Mouse (Mus musculus): ENCODE data around the gene Elk3.

The Elk3 gene

GRCm38 (mm10) chr10:93294547-93295219 is 16.3 kb downstream of the Elk3 start:
- DNase-seq (ENCODE audit: low spot score in 2 of 2), result no peak

GRCm38 (mm10) chr10:93293621-93294020 is 17.3 kb downstream of the Elk3 start:
- DNase-seq (ENCODE audit: low spot score in 2 of 2), result no peak

- peak in 1 of 2 experiments; percentile 80 for DNase-seq (ENCODE audit: low spot score in 2 of 2)
Observed at GRCm38 (mm10) chr10:93291843-93292242, 19.1 kb downstream of the Elk3 start.

GRCm38 (mm10) chr10:93291352-93291751 is 19.6 kb downstream of the Elk3 start:
- no peak for DNase-seq (ENCODE audit: low spot score in 2 of 2)

GRCm38 (mm10) chr10:93289404-93289803 is 21.5 kb downstream of the Elk3 start:
- no peak for DNase-seq (ENCODE audit: low spot score in 2 of 2)

- no peak for DNase-seq (ENCODE audit: low spot score in 2 of 2)
Observed at GRCm38 (mm10) chr10:93288336-93288735, 22.6 kb downstream of the Elk3 start.

- no peak for DNase-seq (ENCODE audit: low spot score in 2 of 2)
Observed at GRCm38 (mm10) chr10:93287551-93288145, 23.3 kb downstream of the Elk3 start.

GRCm38 (mm10) chr10:93285489-93285888 is 25.4 kb downstream of the Elk3 start:
- no peak for DNase-seq (ENCODE audit: low spot score in 2 of 2)

GRCm38 (mm10) chr10:93283258-93283657 is 27.7 kb downstream of the Elk3 start:
- no peak for DNase-seq (ENCODE audit: low spot score in 2 of 2)

- DNase-seq (ENCODE audit: low spot score in 2 of 2), result no peak
Observed at GRCm38 (mm10) chr10:93282526-93282964, 28.4 kb downstream of the Elk3 start.

- no peak for DNase-seq (ENCODE audit: low spot score in 2 of 2)
Observed at GRCm38 (mm10) chr10:93281092-93281491, 29.8 kb downstream of the Elk3 start.

- DNase-seq (ENCODE audit: low spot score in 2 of 2), result no peak
Observed at GRCm38 (mm10) chr10:93280586-93280985, 30.3 kb downstream of the Elk3 start.

GRCm38 (mm10) chr10:93279062-93279461 is 31.9 kb downstream of the Elk3 start:
- no peak for DNase-seq (ENCODE audit: low spot score in 2 of 2)

- DNase-seq (ENCODE audit: low spot score in 2 of 2), result no peak
Observed at GRCm38 (mm10) chr10:93278361-93278760, 32.6 kb downstream of the Elk3 start.

GRCm38 (mm10) chr10:93276857-93277256 is 34.1 kb downstream of the Elk3 start:
- no peak for DNase-seq (ENCODE audit: low spot score in 2 of 2)

GRCm38 (mm10) chr10:93276349-93276763 is 34.6 kb downstream of the Elk3 start:
- DNase-seq (ENCODE audit: low spot score in 2 of 2), result peak; percentile 76 to 78

GRCm38 (mm10) chr10:93275212-93276136 is 35.5 kb downstream of the Elk3 start:
- DNase-seq (ENCODE audit: low spot score in 2 of 2), result peak; percentile 84 to 93

GRCm38 (mm10) chr10:93274277-93274696 is 36.6 kb downstream of the Elk3 start:
- no peak for DNase-seq (ENCODE audit: low spot score in 2 of 2)

- DNase-seq (ENCODE audit: low spot score in 2 of 2), result no peak
Observed at GRCm38 (mm10) chr10:93272986-93273982, 37.7 kb downstream of the Elk3 start.

- DNase-seq (ENCODE audit: low spot score in 2 of 2), result no peak
Observed at GRCm38 (mm10) chr10:93271831-93272230, 39.1 kb downstream of the Elk3 start.

- DNase-seq (ENCODE audit: low spot score in 2 of 2), result no peak
Observed at GRCm38 (mm10) chr10:93270889-93271460, 40.0 kb downstream of the Elk3 start.
